Mouse (Mus musculus): Measurements from ENCODE around the gene Pdzk1. TPM values are rescaled to one million over a fixed set of nuclear protein-coding genes. Genes with fewer than 3 reads are reported as not detected.
A peak's percentile ranks its signal among the peaks of the same experiment; 100 is the strongest.

Pdzk1 gene
- total and polyA plus RNA-seq, 3 experiments = 0.10 TPM; not detected in 2

GRCm38 (mm10) chr3:96852561-96852960 is 23.5 kb downstream of the Pdzk1 start:
- H3K9ac ChIP-seq (ENCODE audit: low read depth, low read length) = no peak overlapping the region
- H3K4me3 ChIP-seq = no peak overlapping the region

GRCm38 (mm10) chr3:96854376-96854775 is 25.3 kb downstream of the Pdzk1 start:
- TF ChIP-seq CTCF (IDR thresholded peaks at IDR 0.05) (no peak), EP300 (IDR thresholded peaks at IDR 0.05; ENCODE audit: insufficient read depth, low read depth, low read length) (no peak), POLR2A (IDR thresholded peaks at IDR 0.05; ENCODE audit: insufficient read depth, low read depth, low read length) (no peak)
- DNase-seq = peak in 1 of 2 experiments; percentile 2
- Histone ChIP-seq H3K27me3 (ENCODE audit: control insufficient read depth, insufficient read depth, low read length) (no peaks in the 10 kb centered on the region), H3K36me3 (ENCODE audit: control insufficient read depth, insufficient read depth, low read length) (no peaks in the 10 kb centered on the region), H3K4me3 (no peak overlapping the region), H3K27ac (no peak overlapping the region), H3K9ac (ENCODE audit: low read depth, low read length) (no peak overlapping the region), H3K4me1 (ENCODE audit: control insufficient read depth, insufficient read depth, low read length) (no peaks in the 10 kb centered on the region), H3K79me2 (replicated peaks; ENCODE audit: control insufficient read depth, insufficient read depth, low read length) (no peaks in the 10 kb centered on the region)
- WGBS = 84% methylated on average over 4 of the region's 4 CpGs
- intact Hi-C loops (cut with DNase I) = no loop called here

More at GRCm38 (mm10) chr3:96852561-96852960, 23.5 kb downstream of the Pdzk1 start:
- no peak overlapping the region for H3K27ac ChIP-seq
- H3K4me1 ChIP-seq (ENCODE audit: control insufficient read depth, insufficient read depth, low read length) = no peaks in the 10 kb centered on the region
- peak in 1 of 2 experiments; percentile 2 for DNase-seq
- no peaks in the 10 kb centered on the region for H3K27me3 ChIP-seq (ENCODE audit: control insufficient read depth, insufficient read depth, low read length)
- H3K36me3 ChIP-seq (ENCODE audit: control insufficient read depth, insufficient read depth, low read length) = no peaks in the 10 kb centered on the region
- TF ChIP-seq CTCF (IDR thresholded peaks at IDR 0.05) = no peak
- no peak for TF ChIP-seq EP300 (IDR thresholded peaks at IDR 0.05; ENCODE audit: insufficient read depth, low read depth, low read length)
- TF ChIP-seq POLR2A (IDR thresholded peaks at IDR 0.05; ENCODE audit: insufficient read depth, low read depth, low read length) = no peak
- WGBS = 35% methylated on average over 6 of the region's 6 CpGs
- intact Hi-C loops (cut with DNase I) = no loop called here
- no peaks in the 10 kb centered on the region for H3K79me2 ChIP-seq (replicated peaks; ENCODE audit: control insufficient read depth, insufficient read depth, low read length)

GRCm38 (mm10) chr3:96855833-96856232 is 26.7 kb downstream of the Pdzk1 start:
- Histone ChIP-seq H3K27me3 (ENCODE audit: control insufficient read depth, insufficient read depth, low read length) (no peaks in the 10 kb centered on the region), H3K27ac (no peak overlapping the region), H3K4me3 (no peak overlapping the region), H3K79me2 (replicated peaks; ENCODE audit: control insufficient read depth, insufficient read depth, low read length) (no peaks in the 10 kb centered on the region), H3K9ac (ENCODE audit: low read depth, low read length) (no peak overlapping the region), H3K36me3 (ENCODE audit: control insufficient read depth, insufficient read depth, low read length) (no peaks in the 10 kb centered on the region), H3K4me1 (ENCODE audit: control insufficient read depth, insufficient read depth, low read length) (no peaks in the 10 kb centered on the region)
- 75% methylated on average over 3 of the region's 3 CpGs for WGBS
- intact Hi-C loops (cut with DNase I) = no loop called here
- peak in 1 of 2 experiments; percentile 9 for DNase-seq
- no peak for TF ChIP-seq CTCF (IDR thresholded peaks at IDR 0.05)
- no peak for TF ChIP-seq POLR2A (IDR thresholded peaks at IDR 0.05; ENCODE audit: insufficient read depth, low read depth, low read length)
- no peak for TF ChIP-seq EP300 (IDR thresholded peaks at IDR 0.05; ENCODE audit: insufficient read depth, low read depth, low read length)

GRCm38 (mm10) chr3:96860498-96860897 is 31.4 kb downstream of the Pdzk1 start:
- Histone ChIP-seq H3K36me3 (ENCODE audit: control insufficient read depth, insufficient read depth, low read length) (no peaks in the 10 kb centered on the region), H3K4me3 (no peak overlapping the region), H3K27ac (no peak overlapping the region), H3K27me3 (ENCODE audit: control insufficient read depth, insufficient read depth, low read length) (no peaks in the 10 kb centered on the region), H3K4me1 (ENCODE audit: control insufficient read depth, insufficient read depth, low read length) (no peaks in the 10 kb centered on the region), H3K79me2 (replicated peaks; ENCODE audit: control insufficient read depth, insufficient read depth, low read length) (no peaks in the 10 kb centered on the region), H3K9ac (ENCODE audit: low read depth, low read length) (no peak overlapping the region)
- intact Hi-C loops (cut with DNase I) = no loop called here
- no peak for TF ChIP-seq CTCF (IDR thresholded peaks at IDR 0.05)
- TF ChIP-seq EP300 (IDR thresholded peaks at IDR 0.05; ENCODE audit: insufficient read depth, low read depth, low read length) = no peak
- TF ChIP-seq POLR2A (IDR thresholded peaks at IDR 0.05; ENCODE audit: insufficient read depth, low read depth, low read length) = no peak
- 89% methylated on average over 5 of the region's 5 CpGs for WGBS
- DNase-seq = peak in 1 of 2 experiments; percentile 10

- H3K79me2 ChIP-seq (replicated peaks; ENCODE audit: control insufficient read depth, insufficient read depth, low read length) = no peaks in the 10 kb centered on the region
- TF ChIP-seq POLR2A (IDR thresholded peaks at IDR 0.05; ENCODE audit: insufficient read depth, low read depth, low read length) = no peak
- no peak for TF ChIP-seq CTCF (IDR thresholded peaks at IDR 0.05)
- no peak for TF ChIP-seq EP300 (IDR thresholded peaks at IDR 0.05; ENCODE audit: insufficient read depth, low read depth, low read length)
- H3K4me1 ChIP-seq (ENCODE audit: control insufficient read depth, insufficient read depth, low read length) = no peaks in the 10 kb centered on the region
- H3K36me3 ChIP-seq (ENCODE audit: control insufficient read depth, insufficient read depth, low read length) = no peaks in the 10 kb centered on the region
- no peak overlapping the region for H3K4me3 ChIP-seq
- no peak overlapping the region for H3K9ac ChIP-seq (ENCODE audit: low read depth, low read length)
- intact Hi-C loops (cut with DNase I) = no loop called here
- H3K27ac ChIP-seq = no peak overlapping the region
- no peaks in the 10 kb centered on the region for H3K27me3 ChIP-seq (ENCODE audit: control insufficient read depth, insufficient read depth, low read length)
- 89% methylated on average over 3 of the region's 3 CpGs for WGBS
- DNase-seq = peak in 1 of 2 experiments; percentile 6
These were observed 38.8 kb downstream of the Pdzk1 start for GRCm38 (mm10) chr3:96867863-96868262.

- Histone ChIP-seq H3K36me3 (ENCODE audit: control insufficient read depth, insufficient read depth, low read length) (no peaks in the 10 kb centered on the region), H3K27me3 (ENCODE audit: control insufficient read depth, insufficient read depth, low read length) (no peaks in the 10 kb centered on the region), H3K79me2 (replicated peaks; ENCODE audit: control insufficient read depth, insufficient read depth, low read length) (no peaks in the 10 kb centered on the region), H3K27ac (no peak overlapping the region), H3K9ac (ENCODE audit: low read depth, low read length) (no peak overlapping the region), H3K4me1 (ENCODE audit: control insufficient read depth, insufficient read depth, low read length) (no peaks in the 10 kb centered on the region), H3K4me3 (no peak overlapping the region)
- WGBS = 92% methylated on average over 8 of the region's 8 CpGs
- intact Hi-C loops (cut with DNase I) = no loop called here
- peak in 1 of 2 experiments; percentile 11 for DNase-seq
- TF ChIP-seq CTCF (IDR thresholded peaks at IDR 0.05) = no peak
- TF ChIP-seq POLR2A (IDR thresholded peaks at IDR 0.05; ENCODE audit: insufficient read depth, low read depth, low read length) = no peak
- no peak for TF ChIP-seq EP300 (IDR thresholded peaks at IDR 0.05; ENCODE audit: insufficient read depth, low read depth, low read length)
These were observed 39.5 kb downstream of the Pdzk1 start for GRCm38 (mm10) chr3:96868566-96868965.
